Mouse (Mus musculus): ENCODE data around the gene Chid1.
A peak's percentile ranks its signal among the peaks of the same experiment; 100 is the strongest.

Gene Chid1

GRCm38 (mm10) chr7:141558946-141559345 is 19.3 kb upstream of the Chid1 start:
- DNase-seq (ENCODE audit: low read depth, low spot score) = no peak

- DNase-seq (ENCODE audit: low read depth, low spot score) = no peak
Observed at GRCm38 (mm10) chr7:141558329-141558776, 18.7 kb upstream of the Chid1 start.

- DNase-seq (ENCODE audit: low read depth, low spot score) = no peak
Observed at GRCm38 (mm10) chr7:141550464-141550863, 10.8 kb upstream of the Chid1 start.

- no peak for DNase-seq (ENCODE audit: low read depth, low spot score)
Observed at GRCm38 (mm10) chr7:141549432-141550061, 9.9 kb upstream of the Chid1 start.

- DNase-seq (ENCODE audit: low read depth, low spot score) = peak; percentile 79
Observed at GRCm38 (mm10) chr7:141544654-141545053, 5.0 kb upstream of the Chid1 start.

GRCm38 (mm10) chr7:141542588-141542987 is 2.9 kb upstream of the Chid1 start:
- DNase-seq (ENCODE audit: low read depth, low spot score) = no peak

- DNase-seq (ENCODE audit: low read depth, low spot score) = no peak
Observed at GRCm38 (mm10) chr7:141541681-141542080, 2.0 kb upstream of the Chid1 start.

GRCm38 (mm10) chr7:141540312-141541081 is 840 bp upstream of the Chid1 start:
- peak; percentile 99 for DNase-seq (ENCODE audit: low read depth, low spot score)

- no peak for DNase-seq (ENCODE audit: low read depth, low spot score)
Observed at GRCm38 (mm10) chr7:141538852-141539555, 653 bp downstream of the Chid1 start.

- no peak for DNase-seq (ENCODE audit: low read depth, low spot score)
Observed at GRCm38 (mm10) chr7:141535570-141535969, 4.1 kb downstream of the Chid1 start.

- no peak for DNase-seq (ENCODE audit: low read depth, low spot score)
Observed at GRCm38 (mm10) chr7:141525580-141525925, 14.1 kb downstream of the Chid1 start.

GRCm38 (mm10) chr7:141524760-141525579 is 14.7 kb downstream of the Chid1 start:
- peak; percentile 95 for DNase-seq (ENCODE audit: low read depth, low spot score)

GRCm38 (mm10) chr7:141524271-141524670 is 15.4 kb downstream of the Chid1 start:
- DNase-seq (ENCODE audit: low read depth, low spot score) = no peak

- peak; percentile 33 for DNase-seq (ENCODE audit: low read depth, low spot score)
Observed at GRCm38 (mm10) chr7:141523007-141523406, 16.6 kb downstream of the Chid1 start.

- DNase-seq (ENCODE audit: low read depth, low spot score) = no peak
Observed at GRCm38 (mm10) chr7:141519795-141520194, 19.9 kb downstream of the Chid1 start.

- no peak for DNase-seq (ENCODE audit: low read depth, low spot score)
Observed at GRCm38 (mm10) chr7:141518926-141519325, 20.7 kb downstream of the Chid1 start.

GRCm38 (mm10) chr7:141518296-141518695 is 21.4 kb downstream of the Chid1 start:
- no peak for DNase-seq (ENCODE audit: low read depth, low spot score)

- DNase-seq (ENCODE audit: low read depth, low spot score) = no peak
Observed at GRCm38 (mm10) chr7:141517638-141518037, 22.0 kb downstream of the Chid1 start.

GRCm38 (mm10) chr7:141510681-141511191 is 28.9 kb downstream of the Chid1 start:
- DNase-seq (ENCODE audit: low read depth, low spot score) = peak; percentile 88

GRCm38 (mm10) chr7:141510196-141510595 is 29.5 kb downstream of the Chid1 start:
- peak; percentile 87 for DNase-seq (ENCODE audit: low read depth, low spot score)

GRCm38 (mm10) chr7:141508160-141508559 is 31.5 kb downstream of the Chid1 start:
- no peak for DNase-seq (ENCODE audit: low read depth, low spot score)

Data from brain, adult 2 months (tissue).